Mouse (Mus musculus) CD4-positive, CD25-positive, alpha-beta regulatory T cell, adult 4 months (primary cell): ENCODE measurements around the gene Exoc6b. TPM values are rescaled to one million over a fixed set of nuclear protein-coding genes. Genes with fewer than 3 reads are reported as not detected.
"Not testable (repeated sequence)": the region's sequence is repeated elsewhere in the genome, so short reads cannot be mapped to it uniquely, and the experiment has no call there.

Experiments used
- ATAC-seq: one replicate; pipeline ENCODE4 v1.8.0; 2017
- polyA plus RNA-seq, 2 experiments: library from polyadenylated mRNA; unstranded; fragments of 100-300 nt; shearing (Covaris generic); gene quantifications; one replicate each; pipeline ENCODE4 v1.2.1; 2017

The Exoc6b gene
- polyA plus RNA-seq, 2 experiments from 2014 or later: 12.6 to 14.9 TPM

GRCm38 (mm10) chr6:84628831-84629230, 440.5 kb downstream of the Exoc6b start:
- ATAC-seq: no peak

- no peak for ATAC-seq
Observed at GRCm38 (mm10) chr6:84626398-84626797, 442.9 kb downstream of the Exoc6b start.

- ATAC-seq: no peak
Observed at GRCm38 (mm10) chr6:84619166-84619565, 450.1 kb downstream of the Exoc6b start.

GRCm38 (mm10) chr6:84617051-84617450, 452.3 kb downstream of the Exoc6b start:
- peak; percentile 99 for ATAC-seq

- no peak for ATAC-seq
Observed at GRCm38 (mm10) chr6:84616586-84616985, 452.7 kb downstream of the Exoc6b start.

GRCm38 (mm10) chr6:84613561-84613960, 455.8 kb downstream of the Exoc6b start:
- ATAC-seq: no peak

GRCm38 (mm10) chr6:84601136-84601889, 468.0 kb downstream of the Exoc6b start:
- ATAC-seq: no peak

- ATAC-seq: not testable (repeated sequence)
Observed at GRCm38 (mm10) chr6:84599296-84599695, 470.0 kb downstream of the Exoc6b start.

GRCm38 (mm10) chr6:84598725-84599124, 470.6 kb downstream of the Exoc6b start:
- ATAC-seq: no peak

GRCm38 (mm10) chr6:84594626-84595025, 474.7 kb downstream of the Exoc6b start:
- ATAC-seq: no peak

- ATAC-seq: no peak
Observed at GRCm38 (mm10) chr6:84593693-84594092, 475.6 kb downstream of the Exoc6b start, which contains the start of gene Cyp26b1. Cyp26b1 (minus strand) TSS chr6:84593908.

- no peak for ATAC-seq
Observed at GRCm38 (mm10) chr6:84590961-84591745, 478.2 kb downstream of the Exoc6b start.

GRCm38 (mm10) chr6:84589742-84590686, 479.3 kb downstream of the Exoc6b start:
- peak; percentile 65 for ATAC-seq

- ATAC-seq: no peak
Observed at GRCm38 (mm10) chr6:84588895-84589652, 480.2 kb downstream of the Exoc6b start.

- no peak for ATAC-seq
Observed at GRCm38 (mm10) chr6:84588221-84588894, 481.0 kb downstream of the Exoc6b start.

GRCm38 (mm10) chr6:84587471-84588101, 481.7 kb downstream of the Exoc6b start:
- ATAC-seq: peak; percentile 28

GRCm38 (mm10) chr6:84586551-84587200, 482.6 kb downstream of the Exoc6b start:
- ATAC-seq: no peak

GRCm38 (mm10) chr6:84585686-84586300, 483.5 kb downstream of the Exoc6b start:
- ATAC-seq: no peak
